Mouse (Mus musculus) mature B cell (primary cell): Measurements from ENCODE around the gene Gbp9.
"Not testable (repeated sequence)": the region's sequence is repeated elsewhere in the genome, so short reads cannot be mapped to it uniquely, and the experiment has no call there.

ENCODE experiments used
- in situ Hi-C: fragments of 300-500 bp; cut with MboI; formaldehyde crosslinking; loops from 2 replicates; pipeline ENCODE4 v1.14.3; 2019

The Gbp9 gene

DNA sequence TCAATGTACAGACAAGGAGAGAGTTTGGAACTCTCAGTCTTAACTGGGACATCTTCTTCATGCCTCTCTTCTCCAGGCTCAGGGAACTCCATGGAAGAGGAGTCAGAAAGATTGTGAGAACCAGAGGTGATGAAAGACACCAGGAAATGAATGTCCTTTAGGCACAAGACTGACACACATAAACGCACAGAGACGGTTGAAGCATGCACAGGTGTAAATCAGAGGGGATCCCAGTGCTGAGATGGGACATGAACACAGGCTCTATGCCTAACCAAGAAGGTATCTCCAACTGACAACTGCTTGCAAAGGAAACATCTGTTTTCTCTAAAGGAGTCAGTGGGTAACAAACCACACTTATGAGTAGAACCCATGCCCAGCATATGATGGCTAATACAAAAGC, 79.1 kb downstream of the Gbp9 start:
- in situ Hi-C loops: no loop called here

DNA sequence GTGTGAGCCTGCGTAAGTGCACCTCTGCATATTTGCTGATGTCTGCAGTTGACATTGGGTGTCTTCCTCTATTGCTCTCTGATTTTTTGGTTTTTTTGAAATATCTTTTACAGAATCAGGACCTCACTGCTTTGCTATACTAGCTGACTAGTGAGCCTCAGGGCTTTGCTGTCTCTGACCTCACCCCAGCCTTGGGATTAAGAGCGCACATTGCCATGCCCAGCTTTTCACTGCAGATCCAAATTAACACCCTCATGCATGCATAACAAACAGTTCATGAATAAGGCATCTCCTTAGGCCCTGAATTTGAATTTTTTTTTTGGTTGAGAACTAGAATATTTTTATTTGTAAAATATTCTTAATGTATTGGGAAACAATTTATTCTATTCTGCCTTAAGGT, 84.1 kb downstream of the Gbp9 start:
- in situ Hi-C loops: no loop called here

DNA sequence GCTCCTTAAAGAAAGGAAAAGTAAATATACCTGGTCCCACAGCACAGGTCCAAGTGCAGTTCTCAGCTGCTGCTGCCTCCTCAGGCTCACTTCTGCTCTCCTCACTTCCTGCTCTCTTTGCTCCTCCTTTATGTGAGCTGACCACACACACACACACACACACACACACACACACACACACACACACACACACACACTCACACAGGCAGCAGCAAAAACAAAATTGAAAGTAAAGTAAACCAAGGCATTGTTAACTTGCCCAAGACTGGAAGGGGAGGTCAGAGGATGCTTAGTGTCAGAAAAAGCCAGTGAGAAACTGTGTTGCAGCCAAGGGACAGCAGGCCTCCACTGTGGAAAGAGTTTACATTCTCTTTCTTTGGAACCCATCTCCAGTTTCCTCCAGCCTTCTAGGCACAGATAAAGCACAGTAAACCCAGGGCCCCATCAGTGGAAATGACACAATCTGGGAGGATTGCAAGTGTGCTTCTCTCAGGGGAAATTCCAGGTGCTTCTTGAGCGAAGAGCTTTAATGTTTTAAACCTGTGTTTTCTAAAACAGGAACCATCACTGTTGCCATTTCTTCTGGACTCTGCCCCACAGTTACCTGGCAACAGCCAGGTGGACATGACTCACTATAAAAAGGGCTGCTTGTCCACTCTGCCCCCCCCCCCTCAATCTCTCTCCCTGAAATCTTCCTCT, 85.7 kb downstream of the Gbp9 start:
- in situ Hi-C loops: not testable (repeated sequence)

DNA sequence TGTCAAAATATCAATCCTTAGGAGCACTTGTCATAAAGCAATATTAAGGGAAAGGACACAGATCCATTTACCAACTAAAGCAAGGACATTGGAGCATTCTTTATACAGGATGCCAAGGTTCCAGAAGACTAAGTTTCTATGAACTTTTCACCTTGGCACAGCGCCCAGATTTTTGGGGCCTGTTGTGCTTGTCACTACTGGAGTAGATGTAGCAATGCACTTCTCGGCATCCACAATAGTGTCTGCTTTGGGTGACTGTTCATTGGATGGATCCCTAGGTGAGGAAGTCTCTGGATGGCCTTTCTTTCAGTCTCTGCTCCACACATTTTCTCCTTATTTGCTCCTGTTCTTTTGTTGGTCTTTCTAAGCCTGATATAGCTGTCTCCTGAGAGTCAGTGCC, 107.0 kb downstream of the Gbp9 start:
- in situ Hi-C loops: no loop called here
